Mouse (Mus musculus): ENCODE results near the gene Zdhhc9.
"Not testable (repeated sequence)": the region's sequence is repeated elsewhere in the genome, so short reads cannot be mapped to it uniquely, and the experiment has no call there.

The Zdhhc9 gene

DNA sequence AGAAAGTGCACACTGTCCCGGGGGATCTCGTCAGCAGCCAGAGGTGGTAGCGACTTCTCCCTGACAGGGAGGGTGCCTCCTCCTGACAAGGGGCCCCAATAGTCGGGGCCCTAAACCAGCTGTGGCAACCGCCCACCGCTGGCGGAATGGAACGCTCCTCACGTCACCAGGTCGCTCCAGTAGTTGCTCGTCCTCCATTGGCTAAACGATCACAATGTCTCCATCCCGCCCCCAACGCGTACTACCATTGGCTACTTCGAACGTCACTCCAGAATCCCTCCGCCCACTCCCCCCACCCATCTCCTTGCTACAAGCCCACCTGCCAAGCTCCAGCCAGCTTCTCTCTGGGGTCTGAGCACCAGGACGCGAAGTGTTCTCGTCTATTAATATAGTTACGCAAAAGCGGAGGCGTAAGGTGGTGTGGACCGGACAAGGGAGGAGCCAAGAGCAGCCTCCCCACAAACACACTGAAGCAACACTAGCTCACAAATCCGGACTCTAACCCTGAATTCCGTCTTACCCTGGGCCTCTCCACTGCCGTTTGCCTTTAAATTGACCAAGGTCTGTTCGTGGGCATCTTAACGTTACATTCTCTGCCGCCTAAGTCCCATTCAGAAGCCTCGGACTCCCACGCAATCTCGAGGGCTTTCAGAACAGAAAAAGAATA lies at the start of gene Zdhhc9:
Gene Zdhhc9, minus strand, starts transcription at position 360 of the 667 bp plus-strand sequence.
- peak; percentile 90 for DNase-seq

GRCm38 (mm10) chrX:48257011-48257410 lies 48.3 kb upstream of the Zdhhc9 start:
- DNase-seq, result peak; percentile 7

GRCm38 (mm10) chrX:48256468-48257007 lies 47.9 kb upstream of the Zdhhc9 start, which contains the start of gene Utp14a:
TSS of gene Utp14a (plus strand) at chrX:48256862.
- DNase-seq, result peak; percentile 98

DNA sequence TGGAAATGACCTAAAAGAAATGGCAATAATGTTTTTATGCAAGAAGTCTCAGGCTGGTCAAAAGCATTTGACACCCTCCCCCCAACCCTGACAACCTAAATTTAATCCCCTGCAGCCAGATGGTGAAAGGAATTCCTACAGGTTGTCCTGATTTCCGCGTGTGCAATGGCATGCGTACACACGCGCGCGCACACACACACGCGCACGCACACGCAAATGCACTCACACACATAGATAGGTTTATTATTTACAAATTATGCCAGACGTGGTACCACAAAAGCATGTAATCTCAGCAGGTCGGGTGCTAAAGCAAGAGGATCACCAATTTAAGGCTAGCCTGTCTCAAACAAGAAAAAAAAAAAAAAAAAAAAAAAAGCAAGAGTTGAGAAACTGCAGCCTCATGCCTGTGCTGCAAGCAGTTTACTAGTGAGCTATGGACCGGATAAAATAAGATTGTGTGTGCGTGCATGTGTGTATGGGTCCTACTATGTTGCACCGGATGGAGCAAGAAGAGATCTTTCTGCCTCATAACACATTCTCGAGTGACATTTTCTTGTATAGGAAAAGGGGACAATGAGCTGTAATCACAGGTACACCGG lies 47.3 kb upstream of the Zdhhc9 start:
- peak; percentile 4 for DNase-seq

DNA sequence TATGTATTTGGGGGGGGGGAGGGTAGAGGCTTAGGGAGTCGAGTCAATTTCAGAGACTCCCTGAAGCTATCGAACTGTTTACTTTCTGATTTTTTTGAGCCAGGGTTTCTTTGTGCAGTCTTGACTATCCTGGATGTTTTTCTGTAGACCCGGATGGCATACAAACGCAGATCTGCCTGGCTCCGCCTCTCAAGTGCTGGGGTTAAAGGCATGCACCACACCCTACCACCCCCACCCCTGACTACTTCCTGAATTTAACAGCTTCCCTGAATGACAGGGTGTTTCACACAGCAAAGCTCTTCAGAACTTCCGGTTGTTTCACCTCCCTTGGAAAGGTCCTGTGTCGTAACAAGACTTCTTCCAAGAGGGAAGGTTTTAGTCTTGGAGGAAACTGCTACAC lies 25.7 kb upstream of the Zdhhc9 start:
- peak; percentile 75 for DNase-seq

- DNase-seq, result no peak
These were observed 17.5 kb upstream of the Zdhhc9 start for GRCm38 (mm10) chrX:48226225-48226624.

DNA sequence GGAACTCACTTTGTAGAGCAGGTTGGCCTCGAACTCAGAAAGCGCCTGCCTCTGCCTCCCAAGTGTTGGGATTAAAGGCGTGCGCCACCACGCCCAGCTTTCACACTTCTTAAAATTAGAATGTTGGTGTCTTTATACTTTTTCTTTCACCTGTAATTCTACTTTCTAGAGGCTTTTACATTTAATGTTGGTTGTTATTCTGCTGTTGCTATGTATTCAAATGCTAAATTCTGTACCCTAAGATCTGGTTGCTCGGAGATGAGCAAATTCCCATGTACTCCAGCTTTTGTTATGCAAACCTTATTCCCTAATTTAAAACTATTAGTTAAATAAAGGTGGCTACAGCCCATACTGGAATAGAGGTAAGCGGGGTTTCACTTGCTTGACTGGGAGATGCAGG lies 14.0 kb upstream of the Zdhhc9 start:
- DNase-seq, result no peak

- no peak for DNase-seq
These were observed 10.8 kb upstream of the Zdhhc9 start for GRCm38 (mm10) chrX:48219468-48219867.

DNA sequence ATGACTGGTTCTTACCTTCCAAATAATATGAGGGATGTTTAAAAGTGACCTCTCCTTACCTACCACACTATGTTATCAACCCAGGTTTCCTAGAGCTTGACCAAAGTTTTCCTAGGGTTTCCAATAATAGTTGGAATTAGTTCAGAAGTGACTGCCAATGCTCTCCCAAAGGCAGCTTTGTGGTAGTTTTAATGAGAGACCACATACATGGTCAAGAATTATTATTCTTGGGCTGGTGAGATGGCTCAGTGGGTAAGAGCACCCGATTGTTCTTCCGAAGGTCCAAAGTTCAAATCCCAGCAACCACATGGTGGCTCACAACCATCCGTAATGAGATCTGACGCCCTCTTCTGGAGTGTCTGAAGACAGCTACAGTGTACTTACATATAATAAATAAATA lies 1.1 kb upstream of the Zdhhc9 start:
- not testable (repeated sequence) for DNase-seq

- peak; percentile 22 for DNase-seq
These were observed 754 bp downstream of the Zdhhc9 start for GRCm38 (mm10) chrX:48207761-48208487.

GRCm38 (mm10) chrX:48204469-48204868 lies 4.2 kb downstream of the Zdhhc9 start:
- DNase-seq, result peak; percentile 16

DNA sequence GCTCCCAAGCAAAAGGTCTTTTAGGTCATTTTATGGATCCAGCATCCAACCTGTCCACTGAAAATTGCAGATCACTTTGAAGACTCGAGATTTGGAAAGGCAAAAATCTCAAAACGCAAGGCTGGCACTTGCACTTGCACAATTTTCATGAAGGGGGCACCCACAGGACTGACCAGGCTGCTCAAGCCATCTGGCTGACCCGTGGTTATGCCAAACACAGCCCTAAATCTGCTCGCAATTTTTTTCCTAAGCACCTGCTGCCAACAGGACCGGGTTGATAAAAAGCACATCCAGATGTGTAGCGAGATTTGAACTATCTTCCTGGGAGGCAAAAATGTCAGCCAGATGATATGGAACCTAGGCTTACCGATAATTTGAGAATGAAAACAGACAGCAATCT lies 4.9 kb downstream of the Zdhhc9 start:
- DNase-seq, result no peak

GRCm38 (mm10) chrX:48202995-48203394 lies 5.7 kb downstream of the Zdhhc9 start:
- no peak for DNase-seq

- DNase-seq, result no peak
These were observed 6.2 kb downstream of the Zdhhc9 start for GRCm38 (mm10) chrX:48202436-48202835.

- DNase-seq, result peak; percentile 44
These were observed 6.7 kb downstream of the Zdhhc9 start for GRCm38 (mm10) chrX:48201973-48202372.

GRCm38 (mm10) chrX:48200699-48201098 lies 8.0 kb downstream of the Zdhhc9 start:
- DNase-seq, result no peak

DNA sequence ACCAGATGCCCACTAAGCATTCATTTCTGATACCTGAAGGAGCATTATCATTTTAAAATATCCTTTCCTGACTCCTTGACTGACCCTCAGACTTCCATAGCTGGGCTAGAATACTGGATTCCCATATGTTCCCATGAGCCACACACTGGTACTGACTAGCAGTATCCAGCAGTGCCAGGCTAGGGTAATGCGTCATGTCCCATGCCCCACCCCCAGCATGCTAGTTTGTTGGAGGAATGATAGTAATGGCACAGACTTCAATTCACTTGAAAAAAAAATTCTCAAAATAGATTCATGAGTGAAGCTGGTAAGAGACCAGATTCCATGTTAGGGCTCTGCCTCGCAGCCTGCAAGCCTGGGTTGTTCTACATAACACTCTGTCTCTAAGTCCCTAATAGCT lies 9.7 kb downstream of the Zdhhc9 start:
- no peak for DNase-seq

DNA sequence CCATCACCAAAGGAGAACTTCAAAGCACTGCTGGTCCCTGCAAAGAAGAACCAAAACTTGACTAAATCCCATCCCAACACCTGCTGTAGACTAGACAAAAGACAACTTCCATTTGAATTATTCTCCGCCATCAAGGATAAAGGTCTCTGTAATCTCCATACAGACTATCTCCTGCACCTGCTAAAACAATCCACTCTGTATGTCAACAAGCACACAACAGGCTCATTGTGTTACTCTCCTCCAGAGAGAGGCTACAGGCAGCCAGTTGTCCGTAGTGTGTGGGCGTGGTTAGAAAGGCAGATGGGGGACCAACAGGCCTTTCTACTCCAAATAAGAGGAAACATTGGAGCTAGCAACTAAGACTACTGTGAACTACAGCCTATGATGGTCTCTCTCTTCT lies 10.8 kb downstream of the Zdhhc9 start:
- DNase-seq, result no peak

DNA sequence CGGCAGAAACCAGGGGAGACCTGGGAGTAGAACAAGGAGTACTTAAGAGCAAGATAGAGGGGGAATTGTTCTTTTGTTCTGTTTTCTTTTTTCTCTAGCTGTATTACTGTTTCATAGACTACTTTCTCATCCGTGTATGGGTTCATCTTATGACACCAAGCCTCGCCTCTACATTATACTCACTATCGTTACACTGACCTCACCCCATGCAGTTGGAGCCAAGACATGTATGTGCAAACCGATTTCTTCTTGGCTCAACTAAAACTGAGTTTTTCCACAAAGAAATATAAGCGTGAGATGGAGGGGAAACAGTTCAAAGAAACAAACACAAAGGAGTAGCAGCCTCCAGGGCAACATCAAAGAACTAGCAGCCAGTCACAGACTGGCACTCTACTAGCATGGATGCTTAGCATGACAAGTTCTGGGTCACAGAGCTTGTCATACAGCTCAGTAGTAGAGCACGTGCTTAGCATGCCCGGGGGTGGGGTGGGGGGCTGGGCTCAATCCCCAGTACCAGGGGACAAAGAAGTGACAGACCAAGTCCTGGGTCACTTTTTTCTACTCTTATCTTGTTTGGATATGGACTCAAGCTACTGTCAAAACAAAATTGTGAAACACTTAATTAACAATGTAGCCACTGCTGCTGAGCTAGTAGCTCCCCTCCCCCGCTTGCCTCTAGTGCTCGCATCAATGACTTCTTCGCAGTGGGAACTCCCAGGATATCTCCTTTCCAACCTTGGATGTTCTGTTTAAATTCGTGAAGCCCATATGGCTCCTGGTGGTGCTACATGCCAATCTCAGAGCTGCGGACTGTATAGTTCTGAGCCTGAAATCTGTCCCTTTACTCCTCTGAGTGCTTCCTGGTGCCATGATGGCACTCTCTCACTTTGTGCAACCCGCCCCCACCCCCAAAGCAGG lies 15.2 kb downstream of the Zdhhc9 start:
- DNase-seq, result no peak

DNA sequence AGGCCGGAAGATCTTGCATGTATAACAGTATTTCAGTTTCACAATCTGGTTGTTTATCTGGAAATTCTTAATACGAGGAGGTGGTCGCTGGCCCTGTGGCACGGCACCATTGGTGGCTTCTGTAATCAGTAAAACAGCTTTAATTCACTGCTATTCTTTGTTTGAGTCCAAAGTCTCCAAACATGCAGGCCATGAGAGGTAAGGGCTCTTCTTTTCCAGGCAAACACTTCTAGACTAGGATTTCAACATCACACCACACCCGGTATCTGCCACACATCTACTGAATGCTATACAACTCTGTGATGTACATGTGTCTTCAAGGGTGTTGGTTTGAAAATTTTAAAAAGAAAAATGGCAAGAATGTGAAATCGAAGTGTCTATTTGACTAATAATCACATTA lies 17.4 kb downstream of the Zdhhc9 start:
- peak; percentile 18 for DNase-seq

DNA sequence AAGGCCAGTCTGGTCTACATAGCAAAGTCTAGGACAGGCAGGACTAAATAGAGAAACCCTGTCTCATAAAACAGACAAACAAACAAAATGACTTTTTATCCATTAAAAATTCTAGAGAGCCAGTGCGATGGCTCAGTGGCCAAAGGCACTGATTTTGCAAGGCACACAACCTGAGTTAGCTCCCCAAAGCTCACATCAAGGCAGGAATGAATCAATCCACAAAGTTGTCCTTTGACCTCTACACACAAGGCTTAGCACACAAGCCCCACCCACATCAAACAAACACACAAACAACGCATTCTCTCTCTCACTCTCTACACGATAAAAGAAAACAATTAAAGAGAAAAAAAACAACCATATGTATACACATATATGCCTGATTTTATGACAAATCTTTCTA lies 24.0 kb downstream of the Zdhhc9 start:
- DNase-seq, result no peak

DNA sequence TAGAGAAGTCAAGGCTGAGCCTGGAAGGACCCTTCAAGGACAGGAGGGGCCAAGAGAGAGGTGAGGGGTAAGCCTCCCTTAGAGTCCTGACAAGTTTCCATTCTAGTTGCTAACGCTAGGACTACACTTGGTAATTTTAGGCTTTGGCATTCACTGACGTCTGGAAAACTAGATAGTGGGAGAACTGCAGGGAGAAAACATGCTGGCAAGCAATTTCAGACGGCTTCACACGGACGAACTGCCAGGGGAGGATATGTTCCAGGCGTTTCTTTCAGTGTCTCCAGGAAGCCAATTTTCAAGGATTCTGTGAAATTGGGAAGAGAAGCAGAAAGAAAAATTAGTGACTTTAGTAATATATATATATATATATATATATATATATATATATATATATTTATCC lies 26.8 kb downstream of the Zdhhc9 start:
- no peak for DNase-seq

DNA sequence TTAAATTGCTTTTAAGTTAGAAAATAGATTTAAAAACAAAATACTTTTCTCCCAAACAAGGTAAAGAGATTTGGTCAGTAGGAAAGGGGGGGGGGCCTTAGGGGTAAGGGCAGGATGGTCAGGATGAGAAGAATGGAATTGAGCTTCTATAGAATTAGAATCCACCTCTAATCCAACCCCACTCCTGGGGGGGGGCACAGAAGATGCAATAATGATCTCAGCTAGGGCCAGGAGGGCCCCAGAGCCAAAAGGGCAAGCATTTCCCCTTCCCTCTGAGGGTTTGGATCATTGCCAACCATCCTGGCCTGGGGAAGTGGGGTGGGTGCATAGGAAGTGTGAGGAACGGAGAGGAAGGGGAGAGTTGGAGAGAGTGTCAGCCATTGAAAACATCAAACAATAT lies 38.3 kb downstream of the Zdhhc9 start:
- DNase-seq, result no peak
